Mouse (Mus musculus) liver, postnatal 0 days (tissue): ENCODE measurements around the gene Cyp4f39. TPM values are rescaled to one million over a fixed set of nuclear protein-coding genes. Genes with fewer than 3 reads are reported as not detected.

Source experiments
- ATAC-seq: fragments of 200-750 bp; cut with Nextera tagmentation; 2 replicates; pipeline ENCODE4 v1.8.0; 2017; ENCODE audit warnings: mild to moderate bottlenecking, moderate library complexity
- DNase-seq: peaks from one replicate; pipeline ENCODE4 v3.0.0-alpha.2; 2016
- H3K27ac ChIP-seq: fragments of 300-500 bp; sonication (generic); 2 replicates; pipeline ENCODE4 v1.5.1; 2014; ENCODE audit warnings: antibody characterized with exemption, moderate library complexity, mild to moderate bottlenecking, low read depth
- H3K27me3 ChIP-seq: fragments of 300-500 bp; sonication (generic); 2 replicates; pipeline ENCODE4 v1.6.1; 2014; ENCODE audit warnings: low read length, control low read depth, mixed read lengths; ENCODE audit not compliant: insufficient read depth
- H3K36me3 ChIP-seq: fragments of 300-500 bp; sonication (generic); replicated peaks from 2 replicates; pipeline ENCODE4 v1.6.1; 2014; ENCODE audit warnings: mild to moderate bottlenecking, control low read depth, low read length, moderate library complexity, mixed read lengths; ENCODE audit not compliant: insufficient read depth
- H3K4me1 ChIP-seq: fragments of 300-500 bp; sonication (generic); 2 replicates; pipeline ENCODE4 v1.6.1; 2014; ENCODE audit warnings: antibody characterized with exemption, mild to moderate bottlenecking, control low read depth; ENCODE audit not compliant: insufficient read depth
- H3K4me2 ChIP-seq: fragments of 300-500 bp; sonication (generic); 2 replicates; pipeline ENCODE4 v1.6.1; 2014; ENCODE audit warnings: low read depth, mild to moderate bottlenecking, low read length, moderate library complexity, mixed read lengths
- H3K4me3 ChIP-seq: fragments of 300-500 bp; sonication (generic); 2 replicates; pipeline ENCODE4 v1.5.1; 2014; ENCODE audit warnings: low read depth, low read length
- H3K9ac ChIP-seq: fragments of 300-500 bp; sonication (generic); replicated peaks from 2 replicates; pipeline ENCODE4 v1.6.1; 2014; ENCODE audit warnings: mild to moderate bottlenecking, moderate library complexity
- H3K9me3 ChIP-seq: fragments of 300-500 bp; sonication (generic); 2 replicates; pipeline ENCODE4 v1.6.1; 2016; ENCODE audit warnings: mild to moderate bottlenecking, control low read depth, low read length, mixed read lengths
- CTCF ChIP-seq: sonication (generic); IDR thresholded peaks from 2 replicates; pipeline ENCODE4 v1.5.1; 2016; ENCODE audit warnings: antibody characterized with exemption, low read depth
- EP300 ChIP-seq: IDR thresholded peaks from 2 replicates; pipeline ENCODE4 v1.6.1; 2016; ENCODE audit warnings: antibody characterized with exemption, low read depth, mild to moderate bottlenecking
- WGBS: fragments of 180-500 bp; shearing (Covaris S2); extraction: QIAGEN DNeasy Blood & Tissue Kit; methylation state at CpG from one replicate; pipeline ENCODE4 v1.1.7; 2014; ENCODE audit not compliant: insufficient replicate concordance; 5-methylcytosine and 5-hydroxymethylcytosine counted together
- polyA plus RNA-seq: library from polyadenylated mRNA; unstranded; fragments of >200 nt; fragmentation: Nextera tagmentation; extraction: Ambion mirVana; gene quantifications from 2 replicates; pipeline ENCODE4 v1.2.1, GENCODE M21; 2015

Gene Cyp4f39
- polyA plus RNA-seq, 1 experiment from 2014 or later, result 0.32 TPM

GRCm38 (mm10) chr17:32477204-32477603 is 24.7 kb downstream of the Cyp4f39 start:
- no peak for DNase-seq
- H3K27ac ChIP-seq, result no peak overlapping the region
- TF ChIP-seq EP300 (no peak), CTCF (no peak)
- H3K36me3 ChIP-seq, result no peaks in the 10 kb centered on the region
- H3K9me3 ChIP-seq, result no peaks in the 10 kb centered on the region
- H3K4me1 ChIP-seq, result peaks cover 3% of the 10 kb centered on the region; the same call in 1 of the 2 replicates
- ATAC-seq, result no peak
- H3K9ac ChIP-seq, result no peak overlapping the region
- no peak overlapping the region for H3K4me2 ChIP-seq
- no peaks in the 10 kb centered on the region for H3K27me3 ChIP-seq
- H3K4me3 ChIP-seq, result no peak overlapping the region
- 61% methylated on average over 1 of the region's 1 CpGs for WGBS

GRCm38 (mm10) chr17:32478727-32479126 is 26.2 kb downstream of the Cyp4f39 start:
- no peak for TF ChIP-seq EP300
- TF ChIP-seq CTCF, result no peak
- H3K4me1 ChIP-seq, result peaks cover 3% of the 10 kb centered on the region; the same call in 1 of the 2 replicates
- no peak for DNase-seq
- no peak overlapping the region for H3K27ac ChIP-seq
- H3K9me3 ChIP-seq, result no peaks in the 10 kb centered on the region
- no peaks in the 10 kb centered on the region for H3K27me3 ChIP-seq
- H3K4me3 ChIP-seq, result no peak overlapping the region
- 53% methylated on average over 2 of the region's 2 CpGs for WGBS
- no peak for ATAC-seq
- no peak overlapping the region for H3K4me2 ChIP-seq
- no peak overlapping the region for H3K9ac ChIP-seq
- H3K36me3 ChIP-seq, result no peaks in the 10 kb centered on the region

GRCm38 (mm10) chr17:32479554-32480506 is 27.3 kb downstream of the Cyp4f39 start:
- 18% methylated on average over 7 of the region's 8 CpGs for WGBS
- Histone ChIP-seq H3K9ac (no peak overlapping the region), H3K27me3 (no peaks in the 10 kb centered on the region), H3K4me3 (no peak overlapping the region), H3K9me3 (no peaks in the 10 kb centered on the region), H3K4me2 (no peak overlapping the region), H3K36me3 (no peaks in the 10 kb centered on the region), H3K4me1 (peaks cover 3% of the 10 kb centered on the region; the same call in 1 of the 2 replicates), H3K27ac (no peak overlapping the region)
- ATAC-seq, result peak; percentile 26; the same call in 1 of the 2 replicates
- DNase-seq, result peak; percentile 49
- TF ChIP-seq EP300, result no peak
- TF ChIP-seq CTCF, result peak; percentile 60

GRCm38 (mm10) chr17:32481766-32482165 is 29.2 kb downstream of the Cyp4f39 start:
- WGBS, result 69% methylated on average over 14 of the region's 14 CpGs
- H3K9ac ChIP-seq, result no peak overlapping the region
- no peak overlapping the region for H3K4me3 ChIP-seq
- H3K27me3 ChIP-seq, result 0 out of 2 replicates have a peak, but pooled peaks cover 2% of the 10 kb centered on the region
- H3K4me2 ChIP-seq, result no peak overlapping the region
- TF ChIP-seq EP300 (no peak), CTCF (no peak)
- no peak overlapping the region for H3K27ac ChIP-seq
- DNase-seq, result no peak
- no peaks in the 10 kb centered on the region for H3K9me3 ChIP-seq
- peaks cover 3% of the 10 kb centered on the region; the same call in 1 of the 2 replicates for H3K4me1 ChIP-seq
- no peaks in the 10 kb centered on the region for H3K36me3 ChIP-seq
- no peak for ATAC-seq

DNA sequence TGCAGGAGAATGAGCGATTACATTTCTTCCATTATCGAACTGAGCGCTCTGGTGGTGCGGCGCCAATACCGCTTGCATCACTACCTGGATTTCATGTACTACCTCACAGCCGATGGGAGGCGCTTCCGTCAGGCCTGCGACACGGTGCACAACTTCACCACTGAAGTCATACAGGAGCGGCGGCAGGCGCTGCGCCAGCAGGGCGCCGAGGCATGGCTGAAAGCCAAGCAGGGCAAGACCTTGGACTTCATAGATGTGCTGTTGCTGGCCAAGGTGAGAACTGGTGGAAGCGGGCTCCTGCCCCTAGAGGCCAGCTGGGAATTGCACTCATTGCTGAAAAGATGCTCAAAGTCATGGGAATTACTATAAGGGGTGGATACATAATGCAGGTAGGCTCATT is 30.7 kb downstream of the Cyp4f39 start:
- DNase-seq, result peak; percentile 90
- Histone ChIP-seq H3K36me3 (no peaks in the 10 kb centered on the region), H3K27me3 (0 out of 2 replicates have a peak, but pooled peaks cover 2% of the 10 kb centered on the region), H3K9ac (no peak overlapping the region), H3K4me1 (peaks cover 3% of the 10 kb centered on the region; the same call in 1 of the 2 replicates), H3K9me3 (no peaks in the 10 kb centered on the region), H3K4me2 (no peak overlapping the region), H3K4me3 (no peak overlapping the region), H3K27ac (no peak overlapping the region)
- WGBS, result 16% methylated on average over 18 of the region's 18 CpGs
- peak; percentile 98 for ATAC-seq
- TF ChIP-seq EP300 (peak; percentile 28; the same call in 1 of the 2 replicates), CTCF (peak; percentile 79)

DNA sequence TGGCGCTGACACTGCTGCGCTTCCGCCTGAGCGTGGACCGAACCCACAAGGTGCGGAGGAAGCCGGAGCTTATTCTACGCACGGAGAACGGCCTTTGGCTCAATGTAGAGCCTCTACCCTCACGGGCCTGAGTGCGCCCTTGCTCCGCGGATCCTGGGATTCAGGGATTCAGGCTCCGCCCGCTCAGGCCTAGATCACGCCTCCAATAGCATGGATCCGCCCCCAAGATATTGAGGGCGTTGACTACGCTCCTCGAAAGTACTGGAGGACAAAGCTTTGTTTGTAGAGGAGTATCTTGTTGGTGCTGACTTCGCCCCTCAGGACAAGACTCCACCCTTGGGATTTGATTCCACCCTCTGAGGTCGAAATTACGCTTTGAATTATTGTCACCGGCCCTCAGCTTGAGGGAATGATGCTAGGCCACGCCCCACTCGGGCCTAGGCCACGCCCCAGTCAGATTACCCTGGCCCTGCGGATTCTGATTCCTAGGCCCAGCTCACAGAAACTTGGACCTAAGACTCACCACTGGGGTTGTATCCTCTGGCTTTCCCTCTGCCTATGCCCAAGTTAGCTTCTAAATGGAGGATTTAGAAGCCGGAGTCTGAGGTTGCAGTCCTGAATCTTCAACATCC is 39.9 kb downstream of the Cyp4f39 start:
- Histone ChIP-seq H3K9me3 (no peaks in the 10 kb centered on the region), H3K36me3 (no peaks in the 10 kb centered on the region), H3K9ac (no peak overlapping the region), H3K4me3 (peak overlapping the region; percentile 28), H3K4me2 (peak overlapping the region; percentile 65), H3K27me3 (0 out of 2 replicates have a peak, but pooled peaks cover 4% of the 10 kb centered on the region), H3K27ac (no peak overlapping the region), H3K4me1 (peaks cover 6% of the 10 kb centered on the region; the same call in 1 of the 2 replicates)
- TF ChIP-seq CTCF (no peak), EP300 (no peak)
- peak; percentile 36 for DNase-seq
- ATAC-seq, result peak; percentile 80
- 14% methylated on average over 30 of the region's 30 CpGs for WGBS
